Comparison of ENCODE assay signal across 30 mouse cellular contexts in genomic region chr3:37350386-37350785, GRCm38 (mm10). TPM values are rescaled to one million over a fixed set of nuclear protein-coding genes. Genes with fewer than 3 reads are reported as not detected.
DNase-seq lines count a peak whose midpoint lies in the region; ATAC-seq and TF ChIP-seq lines count a peak whose summit lies in the region.
"Had no signal": no experiment of that assay in that cellular context is flagged by ENCODE, and none has a peak within 500 bp of the region (broad histone marks: within the 10 kb centered on the region; RNA-seq: fewer than 3 reads in every experiment).

No protein-coding gene starts in this region.

- WGBS in limb, embryonic 14.5 days: 75% methylated on average over 7 of the region's 7 CpGs
- 12% methylated on average over 7 of the region's 7 CpGs for WGBS in liver, embryonic 15.5 days (ENCODE audit: insufficient replicate concordance)

- peak; percentile 43 for DNase-seq in G1E (ENCODE audit: low spot score)
- DNase-seq in MEL (ENCODE audit: low read depth, low spot score): peak; percentile 71
- DNase-seq in limb, embryonic 14.5 days (ENCODE audit: low spot score): no peak
- no peak for DNase-seq in kidney, adult 11 months
- no peak for DNase-seq in right cerebral cortex, postnatal 36 days (ENCODE audit: low spot score in 2 of 2)
- DNase-seq in kidney, adult 9 months: no peak
- DNase-seq in heart, adult 18-20 months: no peak
- DNase-seq: adrenal gland, postnatal 10 days; B cell, adult 2 months; cerebellum, adult 8-10 months; cerebellum, postnatal 36 days; embryo, embryonic 11 days; gastrocnemius, postnatal 36 days; heart, adult 2 months; heart, postnatal 4 days; kidney, adult 18-20 months; kidney, postnatal 4 days; layer of hippocampus, postnatal 36 days; lung, embryonic 14.5 days; lung, postnatal 14 days had no signal

- no peak for TF ChIP-seq CTCF in G1E (IDR thresholded peaks at IDR 0.05; ENCODE audit: low read depth, low read length)
- no peak for TF ChIP-seq CTCF in MEL (IDR thresholded peaks at IDR 0.05 in 2 of 3, conservative IDR thresholded peaks at IDR 0.05 in 1 of 3; ENCODE audit: control insufficient read depth in 1 of 3, insufficient read depth in 1 of 3, low read depth in 2 of 3, low read length in 3 of 3, poor library complexity in 1 of 3, severe bottlenecking in 1 of 3)

- H3K79me2 ChIP-seq in MEL (ENCODE audit: control insufficient read depth, insufficient read depth, low read length, poor library complexity): no peaks in the 10 kb centered on the region

- ATAC-seq in G1E (ENCODE audit: extremely low read depth, insufficient number of reproducible peaks, low FRiP score, poor library complexity, severe bottlenecking): peak; percentile 89
- no peak for ATAC-seq in limb, embryonic 14.5 days (ENCODE audit: low FRiP score, low read depth)
- ATAC-seq in liver, embryonic 15.5 days (ENCODE audit: insufficient read depth): peak; percentile 75
- ATAC-seq: forebrain, embryonic 14.5 days; inflammation-experienced regulatory T-cells, adult 6 months; midbrain, embryonic 13.5 days; Patski had no signal

- peak overlapping the region; percentile 40 for H3K27ac ChIP-seq in MEL (ENCODE audit: control insufficient read depth, low read depth, low read length)
- H3K27ac ChIP-seq in limb, embryonic 14.5 days (replicated peaks; ENCODE audit: low read depth, low read length): no peak overlapping the region
- H3K27ac ChIP-seq in liver, embryonic 15.5 days (replicated peaks): no peak overlapping the region
- H3K27ac ChIP-seq: heart, adult 2 months; hindbrain, embryonic 15.5 days; kidney, postnatal 0 days; midbrain, embryonic 13.5 days; neural tube, embryonic 13.5 days had no signal

- H3K4me1 ChIP-seq in G1E (ENCODE audit: insufficient read depth, low read depth, low read length) (peaks cover 53% of the 10 kb centered on the region), MEL (ENCODE audit: control insufficient read depth in 1 of 2, insufficient read depth in 2 of 2, low read length in 2 of 2) (peaks cover 3 to 15% of the 10 kb centered on the region in 2 experiments)
- H3K4me1 ChIP-seq in limb, embryonic 14.5 days (ENCODE audit: control insufficient read depth, insufficient read depth, low read length): peaks cover 30% of the 10 kb centered on the region
- peaks cover 22% of the 10 kb centered on the region for H3K4me1 ChIP-seq in liver, embryonic 15.5 days (replicated peaks)

- 0 out of 2 replicates have a peak, but pooled peaks cover 3% of the 10 kb centered on the region for H3K27me3 ChIP-seq in G1E (ENCODE audit: insufficient read depth, low read length)
- peaks cover 3 to 6% of the 10 kb centered on the region in 2 experiments; a peak in 3 of 4 replicates for H3K27me3 ChIP-seq in MEL (ENCODE audit: control insufficient read depth in 1 of 2, insufficient read depth in 2 of 2, low read length in 2 of 2)
- H3K27me3 ChIP-seq in limb, embryonic 14.5 days (ENCODE audit: control insufficient read depth, insufficient read depth, low read length): no peaks in the 10 kb centered on the region
- H3K27me3 ChIP-seq in liver, embryonic 15.5 days: peaks cover 55% of the 10 kb centered on the region
- H3K27me3 ChIP-seq: Patski had no signal

- H3K9me3 ChIP-seq in G1E (replicated peaks): peaks cover 4% of the 10 kb centered on the region; the same call in 1 of the 2 replicates
- no peaks in the 10 kb centered on the region for H3K9me3 ChIP-seq in MEL (replicated peaks; ENCODE audit: insufficient read depth, low read length)
- no peaks in the 10 kb centered on the region for H3K9me3 ChIP-seq in limb, embryonic 14.5 days (ENCODE audit: control insufficient read depth, low read length)
- H3K9me3 ChIP-seq in liver, embryonic 15.5 days (replicated peaks): no peaks in the 10 kb centered on the region
- H3K9me3 ChIP-seq: heart, embryonic 12.5 days; hindbrain, embryonic 15.5 days; midbrain, embryonic 13.5 days; neural tube, embryonic 13.5 days had no signal

- H3K4me2 ChIP-seq in limb, embryonic 14.5 days (replicated peaks; ENCODE audit: low read depth, low read length, severe bottlenecking): peak overlapping the region; percentile 92; the same call in 1 of the 2 replicates
- no peak overlapping the region for H3K4me2 ChIP-seq in liver, embryonic 15.5 days
- H3K4me2 ChIP-seq: heart, embryonic 12.5 days; hindbrain, embryonic 15.5 days; midbrain, embryonic 13.5 days; neural tube, embryonic 13.5 days had no signal

- no peak for TF ChIP-seq RAD21 in MEL (IDR thresholded peaks at IDR 0.05; ENCODE audit: low read depth, low read length)

- no peak for TF ChIP-seq POLR2A in MEL (IDR thresholded peaks at IDR 0.05; ENCODE audit: control insufficient read depth in 1 of 2, insufficient read depth in 1 of 2, low read depth in 1 of 2, low read length in 2 of 2, poor library complexity in 1 of 2)
- no peak for TF ChIP-seq POLR2A in limb, embryonic 14.5 days (IDR thresholded peaks at IDR 0.05; ENCODE audit: borderline replicate concordance, extremely low read depth, insufficient read depth, insufficient read length)

- peak; percentile 83 to 86 for TF ChIP-seq EP300 in MEL (IDR thresholded peaks at IDR 0.05; ENCODE audit: low read depth in 1 of 2, low read length in 2 of 2)

- H3K9ac ChIP-seq in MEL (ENCODE audit: control insufficient read depth, low read depth, low read length, poor library complexity, severe bottlenecking): no peak overlapping the region
- no peak overlapping the region for H3K9ac ChIP-seq in limb, embryonic 14.5 days (ENCODE audit: low read depth, low read length, severe bottlenecking)
- H3K9ac ChIP-seq in liver, embryonic 15.5 days: no peak overlapping the region
- H3K9ac ChIP-seq: heart, embryonic 12.5 days; hindbrain, embryonic 15.5 days; lung, embryonic 14.5 days; midbrain, embryonic 13.5 days; neural tube, embryonic 13.5 days had no signal

- no peak overlapping the region; the same call in 1 of the 2 replicates for H3K4me3 ChIP-seq in G1E (ENCODE audit: low read depth, low read length)
- H3K4me3 ChIP-seq in MEL (ENCODE audit: control insufficient read depth in 1 of 2, insufficient read depth in 1 of 2, low read depth in 2 of 2, low read length in 2 of 2): no peak overlapping the region
- H3K4me3 ChIP-seq in limb, embryonic 14.5 days (replicated peaks; ENCODE audit: low read length): peak overlapping the region; percentile 8; the same call in 1 of the 2 replicates
- H3K4me3 ChIP-seq in liver, embryonic 15.5 days (replicated peaks): no peak overlapping the region
- H3K4me3 ChIP-seq: heart, adult 2 months; heart, embryonic 12.5 days; hindbrain, embryonic 15.5 days; megakaryocyte, embryonic 14.5 days; midbrain, embryonic 13.5 days; neural tube, embryonic 13.5 days had no signal

- H3K36me3 ChIP-seq in G1E (replicated peaks) (no peaks in the 10 kb centered on the region), MEL (ENCODE audit: control insufficient read depth in 1 of 2, insufficient read depth in 2 of 2, low read length in 2 of 2) (peaks cover 0 to 2% of the 10 kb centered on the region in 2 experiments; a peak in 1 of 4 replicates)
- H3K36me3 ChIP-seq in limb, embryonic 14.5 days (ENCODE audit: control insufficient read depth, insufficient read depth, low read length): 0 out of 2 replicates have a peak, but pooled peaks cover 4% of the 10 kb centered on the region
- H3K36me3 ChIP-seq in liver, embryonic 15.5 days (replicated peaks): no peaks in the 10 kb centered on the region
- H3K36me3 ChIP-seq: heart, embryonic 12.5 days; hindbrain, embryonic 15.5 days; midbrain, embryonic 13.5 days; neural tube, embryonic 13.5 days had no signal

TF ChIP-seq in MEL, 35 proteins besides CTCF, POLR2A, EP300 and RAD21 (continues in another document):
- no peak for TF ChIP-seq USF1 (IDR thresholded peaks at IDR 0.05; ENCODE audit: low read depth, low read length)
- 0 out of 2 replicates have a peak, but pooled peaks have one; percentile 21 for TF ChIP-seq MYC (IDR thresholded peaks at IDR 0.05; ENCODE audit: low read depth, low read length)
- peak; percentile 90 for TF ChIP-seq GATA1 (IDR thresholded peaks at IDR 0.05; ENCODE audit: low read depth, low read length)
- no peak for TF ChIP-seq HCFC1 (IDR thresholded peaks at IDR 0.05; ENCODE audit: low read depth, low read length)
- TF ChIP-seq ZC3H11A (IDR thresholded peaks at IDR 0.05; ENCODE audit: low read depth, low read length): no peak

RNA-seq across cellular contexts. Expression of gene Fgf2, which starts 2.2 kb away (rescaled TPM):
- total RNA-seq in G1E (2014; fragmentation: Nextera tagmentation): 6.6 and 6.8 TPM in 2 replicates
- total RNA-seq in G1E (2017): 3.9 and 4.9 TPM in 2 replicates
- polyA plus RNA-seq in G1E (2012): 0.37 and 0.95 TPM in 2 replicates
- 0.13 and 0.15 TPM in 2 replicates for total RNA-seq in MEL (2012; rRNA removed)
- polyA plus RNA-seq in MEL (2012; ENCODE audit: insufficient read depth in 1 of 2, insufficient read length in 2 of 2, low read depth in 1 of 2, low replicate concordance in 2 of 2, missing spikeins in 1 of 2): under 1 TPM in 1 of 2 experiments, not detected in 1; 0.53 TPM
- polyA plus RNA-seq in limb, embryonic 14.5 days (2012; rRNA removed): 12.7 and 12.9 TPM in 2 replicates
- polyA plus RNA-seq in limb, embryonic 14.5 days (2014; fragmentation: Nextera tagmentation; extraction: Ambion mirVana): 10.5 and 10.8 TPM in 2 replicates
- polyA plus RNA-seq in liver, embryonic 15.5 days (2015; fragmentation: Nextera tagmentation; extraction: Ambion mirVana): 0.12 and 0.14 TPM in 2 replicates
- 10 to 100 TPM in 1 of 2 experiments, 1 to 10 TPM in 1; 5.3 to 12.0 TPM for total RNA-seq in heart, adult 18-20 months (2021)

RNA-seq across cellular contexts. Expression of gene Cetn4, which starts 37.9 kb away (rescaled TPM):
- total RNA-seq in G1E (2014; fragmentation: Nextera tagmentation): 18.2 and 26.3 TPM in 2 replicates
- total RNA-seq in G1E (2017): 14.8 and 15.7 TPM in 2 replicates
- polyA plus RNA-seq in G1E (2012): 6.3 TPM in 2 replicates
- total RNA-seq in MEL (2012; rRNA removed): 0.85 and 1.3 TPM in 2 replicates
- polyA plus RNA-seq in MEL (2012; ENCODE audit: insufficient read depth in 1 of 2, insufficient read length in 2 of 2, low read depth in 1 of 2, low replicate concordance in 2 of 2, missing spikeins in 1 of 2): 1 to 10 TPM in 1 of 2 experiments, not detected in 1; 3.8 TPM
- 1.8 and 3.4 TPM in 2 replicates for polyA plus RNA-seq in limb, embryonic 14.5 days (2012; rRNA removed)
- polyA plus RNA-seq in limb, embryonic 14.5 days (2014; fragmentation: Nextera tagmentation; extraction: Ambion mirVana): 1.8 and 2.6 TPM in 2 replicates
- polyA plus RNA-seq in liver, embryonic 15.5 days (2015; fragmentation: Nextera tagmentation; extraction: Ambion mirVana): 0.84 and 1.7 TPM in 2 replicates
- total RNA-seq in heart, adult 18-20 months (2021): under 1 TPM; 0.37 to 0.95 TPM

RNA-seq across cellular contexts. Expression of gene Bbs12, which starts 38.0 kb away (rescaled TPM):
- total RNA-seq in G1E (2014; fragmentation: Nextera tagmentation) (26.5 and 27.3 TPM in 2 replicates), G1E (2017) (25.3 and 31.6 TPM in 2 replicates), MEL (2012; rRNA removed) (5.7 and 6.2 TPM in 2 replicates)
- polyA plus RNA-seq in G1E (2012) (0.51 and 0.52 TPM in 2 replicates), MEL (2012; ENCODE audit: insufficient read depth in 1 of 2, insufficient read length in 2 of 2, low read depth in 1 of 2, low replicate concordance in 2 of 2, missing spikeins in 1 of 2) (1 to 10 TPM in 1 of 2 experiments, not detected in 1; 7.1 TPM)
- 7.5 and 7.8 TPM in 2 replicates for polyA plus RNA-seq in limb, embryonic 14.5 days (2012; rRNA removed)
- polyA plus RNA-seq in limb, embryonic 14.5 days (2014; fragmentation: Nextera tagmentation; extraction: Ambion mirVana): 7.4 and 10.6 TPM in 2 replicates
- polyA plus RNA-seq in liver, embryonic 15.5 days (2015; fragmentation: Nextera tagmentation; extraction: Ambion mirVana): 2.6 and 3.2 TPM in 2 replicates
- total RNA-seq in heart, adult 18-20 months (2021): 1 to 10 TPM in 1 of 2 experiments, under 1 TPM in 1; 0.77 to 1.2 TPM

Comparison
In these comparisons a context has a peak if more than half of its experiments do, and no peak if none do; other contexts are left out.
1. DNase-seq: peak in G1E (single experiment) and MEL (single experiment); none in limb, embryonic 14.5 days (single experiment), kidney, adult 11 months (single experiment), right cerebral cortex, postnatal 36 days (0 of 2), kidney, adult 9 months (single experiment) and heart, adult 18-20 months (0 of 2).